Mouse (Mus musculus) embryo, embryonic 11.5 days (tissue): ENCODE results near the gene Tm9sf3.
A peak's percentile ranks its signal among the peaks of the same experiment; 100 is the strongest.

Experiments used
- DNase-seq: peaks from one replicate; pipeline ENCODE4 v3.0.0-alpha.2; 2012; ENCODE audit warnings: low read depth, low spot score

Gene Tm9sf3

DNA sequence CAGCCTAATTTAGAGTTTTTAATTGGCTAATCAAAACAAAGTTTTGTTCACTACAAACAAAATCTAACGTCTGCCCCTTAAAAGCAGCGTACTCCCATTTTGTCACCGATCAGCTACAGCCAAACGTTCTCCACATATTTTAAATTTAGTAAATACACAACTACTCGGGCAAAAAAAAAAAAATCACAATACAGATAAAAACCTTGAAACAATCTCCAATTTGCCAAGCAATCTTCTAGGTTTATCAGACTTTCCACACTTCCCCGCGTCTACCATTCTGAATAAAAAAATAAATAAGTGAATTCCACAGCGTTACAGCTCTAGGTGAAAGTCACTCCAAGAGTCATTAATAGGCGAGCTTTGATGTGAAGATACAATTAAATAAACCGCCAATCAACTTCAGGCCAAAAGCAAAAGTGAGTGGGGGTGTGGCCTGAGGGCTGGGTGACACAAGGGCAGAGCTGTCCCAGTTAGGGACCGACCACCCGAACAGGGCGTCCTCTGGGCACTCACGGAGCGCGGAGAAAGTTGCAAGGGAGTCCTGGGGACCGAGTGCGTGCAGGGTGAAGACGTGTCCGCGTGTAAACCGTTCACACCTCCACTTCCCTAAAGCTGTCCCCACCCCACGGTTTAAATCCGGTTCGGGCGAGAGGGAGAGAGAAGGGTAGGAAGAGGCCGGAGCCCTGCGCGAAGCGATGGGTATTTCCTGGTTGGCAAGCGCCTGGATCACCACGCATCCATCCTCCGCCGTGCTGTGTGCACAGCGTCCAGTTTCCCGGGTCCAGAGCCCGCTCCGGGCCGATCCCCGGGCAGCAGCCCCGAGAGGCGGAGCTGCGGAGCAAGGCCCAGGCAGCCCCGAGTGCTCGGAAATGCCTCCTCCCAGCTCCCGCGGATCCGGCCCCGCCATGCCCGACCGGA, 826 bp downstream of the Tm9sf3 start:
- peak; percentile 29 for DNase-seq

DNA sequence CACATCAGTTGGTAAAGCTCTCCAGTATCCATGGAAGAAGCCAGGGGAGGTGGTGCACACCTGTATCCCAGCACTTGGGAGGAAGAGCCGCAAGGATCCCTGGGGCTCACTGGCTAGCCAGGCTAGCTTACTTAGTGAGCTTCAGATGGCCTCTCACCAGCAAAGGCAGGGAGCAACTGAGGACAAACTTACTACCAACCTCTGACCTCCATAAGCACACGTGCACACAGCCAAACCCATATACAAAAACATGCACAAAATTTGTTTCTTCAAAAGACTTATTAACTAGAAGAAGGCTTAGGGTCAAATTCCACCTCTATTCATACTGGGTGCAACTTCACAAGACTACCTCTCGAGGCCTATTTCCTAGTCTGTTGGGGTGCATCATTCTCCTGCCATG, 3.1 kb downstream of the Tm9sf3 start:
- no peak for DNase-seq

DNA sequence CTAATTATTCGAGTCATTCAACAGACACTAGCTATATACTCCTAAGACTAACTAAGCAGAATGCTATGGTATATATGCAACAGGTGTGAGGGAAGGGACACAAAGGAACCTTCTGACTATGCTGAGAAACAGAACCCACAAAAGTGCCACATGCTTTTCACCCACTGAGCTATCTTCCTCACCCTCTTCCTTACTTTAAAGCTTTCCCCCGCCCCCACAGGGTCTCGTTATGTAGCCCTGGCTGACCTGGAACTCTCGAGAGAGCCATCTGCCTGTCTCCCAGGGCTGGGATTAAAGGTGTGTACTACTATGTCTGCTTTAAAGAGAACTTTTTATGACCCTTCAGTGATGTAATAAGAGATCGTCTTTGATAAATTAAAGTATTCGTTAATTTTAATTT, 4.5 kb downstream of the Tm9sf3 start:
- no peak for DNase-seq

DNA sequence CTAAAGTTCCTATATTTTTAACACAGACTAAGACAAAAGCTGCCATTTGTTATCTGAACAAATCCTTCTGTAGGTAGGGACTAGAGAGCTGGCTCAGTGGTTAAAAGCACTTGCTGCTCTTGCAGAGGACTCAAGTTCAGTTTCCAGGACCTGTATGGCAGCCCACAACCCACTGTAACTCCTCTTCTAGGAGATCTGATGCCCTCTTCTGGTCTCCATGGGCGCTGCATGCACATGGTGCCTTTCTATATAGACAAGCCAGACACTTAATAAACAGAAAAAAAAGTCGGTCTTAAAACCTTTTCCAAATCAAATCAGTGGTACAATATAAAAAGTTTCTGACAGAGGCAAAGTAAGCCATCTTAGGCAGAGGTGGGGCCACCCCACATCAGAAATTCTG, 5.1 kb downstream of the Tm9sf3 start:
- peak; percentile 26 for DNase-seq

DNA sequence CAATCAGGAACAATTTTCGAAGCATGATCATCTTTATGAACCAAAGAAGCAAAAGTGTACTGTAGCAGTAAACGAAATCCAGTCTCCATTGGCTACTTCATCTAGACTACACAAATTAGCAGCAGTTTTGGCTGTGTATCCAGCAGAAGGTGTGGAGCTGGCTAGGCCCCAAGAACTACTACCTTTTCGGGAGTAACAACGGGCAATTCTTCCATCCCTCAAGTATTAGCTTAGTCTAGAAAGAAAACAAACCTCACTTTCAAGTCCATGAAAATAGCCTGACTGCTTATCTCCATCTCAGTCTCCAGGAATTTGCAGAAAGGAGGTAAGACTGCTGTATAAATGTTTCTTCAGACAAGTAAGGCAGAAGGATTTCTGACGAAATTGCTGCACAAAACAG, 9.2 kb downstream of the Tm9sf3 start:
- no peak for DNase-seq

DNA sequence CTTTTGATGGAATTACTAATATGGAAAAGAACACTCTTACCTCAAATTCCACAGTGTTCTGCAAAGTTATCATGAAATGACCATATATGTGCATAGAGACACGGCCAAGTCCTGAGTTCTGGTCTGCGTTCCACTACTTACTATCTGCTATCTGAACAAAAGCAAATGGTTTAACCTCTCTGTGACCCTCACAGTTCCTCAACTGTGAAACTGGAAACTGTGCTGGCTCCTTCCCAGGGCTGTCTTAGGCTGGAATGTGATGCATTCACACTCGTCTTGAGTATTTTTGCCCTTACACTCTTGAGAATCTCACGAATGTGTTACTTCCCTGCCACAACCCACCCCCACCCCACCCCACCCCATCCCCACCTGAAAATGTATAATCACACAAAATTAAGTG, 14.8 kb downstream of the Tm9sf3 start:
- no peak for DNase-seq

DNA sequence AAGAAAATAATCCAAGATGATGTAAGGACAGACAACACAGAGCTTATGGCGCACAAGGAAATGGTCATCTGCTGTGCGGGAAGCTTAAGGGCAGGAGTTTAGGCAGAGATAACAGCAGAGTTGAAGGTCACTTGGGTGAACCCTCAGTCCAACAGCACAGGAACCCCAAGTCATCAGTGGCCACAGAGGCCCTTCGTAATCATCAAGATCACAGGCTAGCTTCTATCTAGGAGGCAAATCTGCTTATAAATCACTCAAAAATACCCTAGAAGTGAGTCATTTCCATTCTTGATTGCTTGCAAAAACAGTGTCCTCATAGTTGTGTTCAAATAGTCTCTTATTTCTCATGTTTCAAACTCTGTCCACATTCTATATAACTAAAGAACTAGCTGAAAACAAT, 15.5 kb downstream of the Tm9sf3 start:
- DNase-seq, result no peak

DNA sequence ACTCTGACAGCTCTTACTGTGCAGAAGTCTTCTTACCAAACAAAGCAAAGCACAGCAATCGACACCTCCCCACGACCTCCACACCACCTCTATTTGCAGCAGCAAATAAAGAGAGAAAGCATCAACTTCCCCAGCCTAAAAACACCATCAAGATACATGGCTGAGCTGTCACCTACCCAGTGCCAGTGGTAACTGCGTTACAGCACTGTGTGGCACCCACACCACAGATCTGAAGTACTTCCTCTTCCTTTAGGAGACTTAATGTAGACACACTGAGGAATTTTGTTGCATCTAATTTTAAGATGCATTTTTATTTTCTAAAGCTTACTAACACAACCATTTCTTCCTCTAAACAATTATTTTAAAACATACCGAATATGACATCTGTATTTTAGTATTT, 17.5 kb downstream of the Tm9sf3 start:
- no peak for DNase-seq

DNA sequence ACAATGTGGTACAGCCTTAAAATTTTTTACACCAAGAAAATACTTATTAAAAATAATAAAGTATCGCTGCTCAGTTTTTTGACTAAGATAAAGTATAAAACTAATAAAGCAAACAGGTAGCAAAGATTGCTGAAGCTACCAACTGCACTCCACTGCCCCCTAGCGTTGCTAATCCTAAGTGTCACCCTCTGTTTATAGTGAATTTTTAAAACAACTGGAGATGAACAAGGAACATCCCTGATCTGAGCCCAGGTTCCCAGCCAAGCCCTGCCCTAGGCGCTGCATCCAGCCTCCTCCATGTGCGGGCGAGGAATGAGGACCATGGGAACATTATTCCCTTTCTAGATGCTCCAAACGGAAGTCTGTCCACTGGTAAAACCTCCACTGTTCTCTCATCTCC, 19.2 kb downstream of the Tm9sf3 start:
- peak; percentile 29 for DNase-seq

DNA sequence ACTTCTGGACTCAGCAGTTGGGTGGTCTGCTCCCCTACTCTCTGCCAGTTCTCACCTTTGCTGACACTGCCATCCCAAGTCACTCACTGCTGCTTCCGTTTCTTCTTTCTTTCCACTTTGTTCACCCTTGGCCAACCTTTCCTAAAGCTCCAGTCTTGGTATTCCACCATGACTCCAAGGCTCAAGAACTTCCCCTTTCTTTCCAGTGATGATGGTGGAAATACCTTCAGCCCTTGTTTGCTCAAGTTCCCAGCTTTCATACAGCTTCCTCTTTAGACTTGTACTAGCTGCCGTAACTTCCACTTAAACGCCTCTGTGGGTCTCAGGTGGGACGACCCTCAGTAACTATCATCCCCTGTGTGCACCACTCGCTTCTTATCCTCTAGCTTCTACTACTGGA, 21.8 kb downstream of the Tm9sf3 start:
- no peak for DNase-seq

DNA sequence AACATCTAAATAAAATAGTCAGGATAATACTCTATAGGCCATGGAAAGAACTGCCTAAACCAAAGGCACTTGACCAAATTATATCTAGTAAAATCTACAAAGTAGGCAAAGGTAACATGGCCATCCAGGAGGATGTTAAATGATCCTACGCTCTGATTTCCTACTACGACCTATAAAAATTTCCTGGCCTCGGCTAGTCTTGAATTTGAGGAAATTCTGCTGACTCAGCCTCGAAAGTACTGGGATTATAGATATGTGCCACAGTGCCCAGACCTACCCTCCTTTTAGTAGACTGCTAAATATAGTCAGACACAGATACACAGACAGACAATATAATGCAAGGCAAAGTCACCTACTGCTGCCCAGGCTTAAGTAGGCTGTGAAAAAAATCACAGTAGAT, 30.1 kb downstream of the Tm9sf3 start:
- no peak for DNase-seq

DNA sequence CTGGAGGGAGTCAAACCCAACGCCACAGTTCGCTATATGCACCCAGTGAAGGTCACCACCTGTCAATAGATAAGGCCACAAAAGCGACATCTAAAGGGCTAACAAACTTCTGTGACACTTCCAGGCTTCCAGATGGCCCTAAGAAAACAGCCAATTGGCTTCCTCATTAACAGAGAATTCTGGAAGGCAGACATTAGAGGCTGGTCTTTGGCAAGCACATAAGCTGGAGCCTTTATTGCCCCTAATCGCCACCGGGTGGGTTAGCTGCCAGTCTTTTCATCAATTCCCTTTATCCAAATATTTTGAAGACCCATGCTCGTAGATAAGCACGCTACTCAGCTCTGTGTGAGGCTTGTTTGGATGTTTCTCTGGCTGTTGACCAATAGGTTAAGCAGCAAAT, 55.5 kb downstream of the Tm9sf3 start:
- DNase-seq, result no peak

DNA sequence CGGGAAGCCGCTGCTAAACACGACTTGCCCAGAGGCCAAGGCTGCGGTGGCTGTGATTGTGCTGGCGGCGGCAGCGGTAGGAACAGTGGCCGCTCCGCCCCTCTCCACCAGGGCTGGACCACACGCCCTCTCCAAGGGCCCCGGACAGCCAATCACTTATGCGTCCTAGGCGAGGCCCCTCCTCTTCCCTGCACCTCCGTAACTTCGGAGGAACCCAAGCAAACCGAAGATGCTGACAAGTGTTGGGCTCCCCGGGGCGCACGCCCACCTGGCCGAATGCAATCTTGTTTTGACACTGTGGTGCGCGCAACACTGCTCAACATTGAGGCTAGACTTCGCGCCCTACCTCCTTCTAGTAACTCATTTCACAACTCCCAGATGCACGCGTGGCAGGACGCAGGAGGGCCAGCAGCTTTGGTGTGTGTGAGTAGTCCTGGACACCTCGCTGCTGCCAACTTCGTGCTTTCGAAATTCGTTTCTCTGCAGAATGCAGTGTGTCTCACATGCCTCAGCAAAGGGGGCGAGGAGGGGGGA, 56.9 kb downstream of the Tm9sf3 start, which contains the start of gene Tll2:
TSS of gene Tll2 (minus strand) at position 25 of the 534 bp plus-strand sequence.
- DNase-seq, result peak; percentile 62

DNA sequence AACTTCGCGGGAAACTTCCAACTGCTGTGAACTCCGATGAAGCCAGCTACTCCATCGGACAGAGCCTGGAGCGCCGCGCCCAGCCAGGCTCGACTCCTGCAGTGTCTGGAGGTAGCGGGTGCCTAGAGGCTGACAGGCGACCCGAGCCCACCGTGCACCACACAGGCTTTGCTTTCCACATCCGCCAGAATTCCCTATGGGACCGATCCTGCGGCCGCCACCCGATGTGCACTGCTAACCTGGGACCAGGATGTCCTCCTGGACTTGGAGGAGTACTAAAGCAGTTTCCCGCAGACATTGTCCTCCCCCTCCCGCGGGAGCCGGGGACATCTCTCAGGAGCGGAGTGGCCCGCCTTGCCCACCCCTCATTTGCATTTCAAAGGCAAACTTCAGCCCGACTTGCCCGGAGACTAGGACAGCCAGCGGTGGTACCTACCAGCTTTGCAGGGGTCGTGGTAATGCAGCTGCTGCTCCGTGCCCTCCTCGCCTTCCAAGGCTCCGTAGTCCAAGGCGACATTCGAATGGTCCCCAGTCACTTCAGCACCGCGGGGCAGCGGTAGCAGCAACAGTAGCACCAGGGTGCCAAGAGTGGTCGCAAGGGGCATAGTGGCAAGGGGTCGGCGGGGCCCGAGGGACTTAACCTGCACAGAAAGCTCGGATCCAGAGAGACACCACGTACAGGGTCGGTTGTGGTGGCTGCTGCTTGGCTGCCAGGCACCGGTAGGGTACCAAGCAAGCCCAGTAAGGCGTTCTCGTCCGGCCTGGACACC, 57.6 kb downstream of the Tm9sf3 start:
- DNase-seq, result no peak

DNA sequence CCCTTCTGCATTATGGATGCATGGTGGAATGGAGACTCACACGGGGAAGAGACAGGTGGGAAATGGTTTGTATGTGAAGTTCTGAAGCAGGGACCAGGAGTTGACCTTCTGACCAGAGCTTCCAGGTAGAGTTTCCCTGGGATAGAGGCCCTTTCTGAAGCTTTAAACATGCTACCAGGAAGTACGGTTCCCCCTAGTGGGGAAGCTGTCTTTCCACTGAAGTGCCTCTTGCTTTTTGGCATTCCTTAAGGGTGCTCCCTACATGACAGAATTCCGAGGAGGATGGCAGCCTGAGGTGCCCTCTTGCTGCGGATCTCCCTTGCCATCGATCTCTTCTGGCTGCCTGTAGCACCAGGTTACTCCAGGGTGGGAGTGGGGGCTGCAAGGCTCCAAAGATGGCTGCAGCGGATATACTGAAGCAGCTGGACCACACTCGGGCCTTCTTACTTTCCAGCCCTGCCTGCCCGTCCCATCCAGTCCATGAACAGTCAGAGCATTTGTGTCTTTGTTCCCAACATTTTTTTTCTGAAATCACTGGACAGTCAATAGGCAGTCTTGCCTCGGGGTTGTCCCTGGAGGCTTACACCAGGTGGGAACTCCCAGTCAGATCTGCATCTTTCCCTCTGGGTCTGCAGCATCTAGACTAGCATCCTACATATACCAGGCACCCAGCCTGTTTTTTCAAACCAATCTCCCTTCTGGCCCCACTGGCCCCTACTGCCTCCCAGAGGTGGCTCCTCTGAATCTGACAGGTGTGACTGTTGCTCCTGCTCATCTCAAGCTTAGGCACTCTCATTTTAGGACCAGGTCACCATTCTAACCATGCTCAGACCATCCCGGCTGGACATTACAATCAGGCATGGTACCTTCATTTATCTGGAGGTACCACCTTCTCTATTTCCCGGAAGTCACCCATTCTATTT, 59.4 kb downstream of the Tm9sf3 start:
- no peak for DNase-seq

DNA sequence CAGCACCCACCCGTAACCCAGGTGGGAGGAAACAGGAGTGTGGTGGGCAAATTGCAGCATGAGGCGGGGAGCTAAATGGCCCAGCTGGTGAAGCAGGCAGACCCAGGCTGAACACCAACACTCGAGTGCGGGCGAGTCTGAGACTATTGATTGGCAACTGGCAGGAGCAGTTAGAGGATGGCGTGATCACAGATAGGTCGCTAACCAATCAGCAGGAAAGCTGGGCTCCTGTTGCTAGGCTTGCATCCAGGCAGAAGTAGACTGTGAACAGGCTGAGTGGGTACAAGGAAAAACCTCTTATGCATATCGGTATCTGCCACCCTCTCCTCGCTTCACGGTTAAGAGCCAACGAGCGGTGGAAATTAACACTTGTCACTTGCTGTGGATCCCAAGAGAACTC, 66.2 kb downstream of the Tm9sf3 start:
- DNase-seq, result no peak

DNA sequence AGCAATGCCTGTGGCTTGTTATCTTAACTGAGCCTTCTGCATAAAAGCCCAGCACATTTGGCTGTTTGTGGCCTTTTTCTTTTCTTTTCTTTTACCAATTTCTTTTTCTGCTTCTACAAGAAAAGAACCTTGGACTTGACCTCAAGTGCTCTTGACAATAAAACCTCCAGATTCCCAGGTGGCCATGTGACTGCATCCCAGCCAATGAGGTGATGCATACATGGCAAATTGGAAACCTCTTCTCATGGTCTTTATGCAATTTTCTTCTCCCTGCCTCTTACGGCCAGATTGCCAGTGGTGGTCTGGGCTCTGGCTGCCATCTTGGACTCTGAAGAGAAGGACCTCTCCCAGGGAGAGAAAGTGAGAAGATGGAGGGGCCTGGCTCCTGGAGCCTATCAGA, 70.4 kb downstream of the Tm9sf3 start:
- no peak for DNase-seq

DNA sequence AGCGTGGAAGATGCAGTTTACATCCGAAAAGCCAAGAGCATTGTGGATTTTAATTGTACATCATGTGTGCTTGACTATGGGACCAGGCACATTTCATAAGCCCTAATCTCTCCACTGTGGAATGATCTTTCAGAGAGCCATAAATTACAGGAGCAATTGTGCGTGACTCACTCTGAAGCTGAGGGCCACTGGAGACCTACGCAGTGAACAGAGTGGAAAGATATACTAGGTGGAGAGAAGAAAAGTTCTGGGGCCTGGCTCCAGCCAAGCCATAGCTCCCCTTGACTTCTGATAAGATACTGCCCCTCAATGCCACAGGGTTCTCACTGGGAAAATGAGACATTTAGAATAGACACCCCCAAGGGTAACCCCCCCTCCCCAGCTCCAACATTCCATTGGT, 70.8 kb downstream of the Tm9sf3 start:
- no peak for DNase-seq

DNA sequence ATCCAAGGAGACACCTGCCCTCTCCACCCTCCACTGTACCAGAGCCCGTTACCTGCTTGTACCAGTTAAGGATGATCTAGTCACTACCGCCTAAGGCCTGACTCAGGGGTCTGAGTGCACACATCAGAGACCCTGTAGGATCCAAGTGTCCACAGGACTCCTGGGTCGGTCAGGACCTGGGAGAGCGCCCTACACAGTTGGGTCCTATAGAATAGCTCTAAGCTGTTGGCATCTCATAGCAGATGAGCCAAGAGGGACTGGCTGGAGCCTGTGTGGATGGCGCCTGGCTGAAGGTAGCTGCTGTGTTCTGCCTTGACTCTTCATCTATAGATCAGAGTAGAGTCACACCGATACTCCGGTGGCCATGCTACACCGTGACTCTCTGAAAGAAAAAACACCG, 72.1 kb downstream of the Tm9sf3 start:
- no peak for DNase-seq

DNA sequence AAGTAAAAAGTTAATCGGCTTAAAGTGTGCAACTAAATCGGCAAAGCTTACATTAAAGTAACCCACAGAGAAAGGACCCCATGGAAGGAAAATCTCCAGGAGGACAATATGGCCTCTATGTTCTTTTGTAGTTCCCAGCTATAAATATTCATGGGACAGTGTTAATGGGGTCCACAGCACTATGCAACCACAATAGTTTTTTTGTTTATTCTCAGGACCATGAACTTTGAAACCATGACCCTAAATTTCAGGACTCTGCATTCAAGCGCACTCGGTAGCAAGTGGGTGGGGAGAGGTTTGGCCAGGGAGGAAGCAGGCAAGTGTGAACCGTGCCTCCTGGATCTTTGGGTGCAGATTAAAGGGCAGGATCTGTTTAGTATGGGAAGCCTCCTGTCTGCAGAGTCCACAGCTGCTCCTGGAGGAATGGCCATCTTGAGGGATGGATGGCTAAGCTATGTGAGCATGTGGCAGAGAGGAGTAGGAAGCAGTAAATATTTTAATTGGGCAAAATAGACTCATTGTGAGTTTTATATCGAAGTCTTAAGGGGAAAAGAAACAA, 72.8 kb downstream of the Tm9sf3 start:
- no peak for DNase-seq

DNA sequence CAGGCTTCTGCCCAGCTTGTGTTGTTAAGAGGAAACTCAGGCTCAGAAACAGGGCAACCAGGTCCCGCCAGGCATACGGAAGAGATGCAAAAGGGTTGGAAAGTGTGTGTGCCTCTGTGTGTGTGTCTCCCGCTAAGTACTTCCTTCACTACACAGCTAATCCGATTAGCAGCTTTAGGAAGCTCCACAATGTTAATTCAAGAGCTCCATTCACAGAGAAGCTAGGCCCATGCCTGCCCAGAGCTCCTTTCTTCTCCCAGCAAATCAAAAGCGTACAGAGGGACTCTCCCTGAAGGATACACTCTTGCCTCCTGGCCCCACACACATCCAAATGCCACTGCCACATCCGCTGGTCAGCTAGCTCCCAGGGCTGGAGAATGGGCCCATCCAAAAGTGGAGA, 86.5 kb downstream of the Tm9sf3 start:
- no peak for DNase-seq
